Mouse (Mus musculus): ENCODE measurements at regions not wholly inside any gene's neighbourhood (a gene's known extent, or its start where the extent isn't known, plus 50 kb on each side); places are given as distances from the start of the nearest gene placed in this dataset.
A peak's percentile ranks its signal among the peaks of the same experiment; 100 is the strongest.

DNA sequence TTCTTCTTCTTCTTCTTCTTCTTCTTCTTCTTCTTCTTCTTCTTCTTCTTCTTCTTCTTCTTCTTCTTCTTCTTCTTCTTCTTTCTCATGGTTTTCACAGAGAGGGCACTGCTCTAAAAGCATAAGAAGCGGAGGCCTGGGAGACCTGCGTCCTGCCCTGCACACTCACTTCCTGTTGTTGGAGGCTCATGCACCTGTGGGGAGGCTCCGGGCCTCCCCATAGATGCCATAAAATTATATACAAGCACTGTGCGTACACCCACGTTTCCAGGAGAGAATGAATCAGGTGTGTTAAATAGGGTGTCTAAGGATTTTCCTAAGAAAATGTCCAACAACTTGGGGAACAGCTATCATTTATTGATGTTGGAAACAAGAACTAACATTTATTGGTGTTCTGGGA, 148.9 kb upstream of the Pik3r1 start:
- Histone ChIP-seq H3K4me3 (no peak overlapping the region), H3K9me3 (no peaks in the 10 kb centered on the region), H3K36me3 (no peaks in the 10 kb centered on the region), H3K27ac (no peak overlapping the region), H3K9ac (no peak overlapping the region), H3K4me2 (replicated peaks) (no peak overlapping the region), H3K27me3 (replicated peaks) (no peaks in the 10 kb centered on the region), H3K4me1 (no peaks in the 10 kb centered on the region)
- WGBS: 87% methylated on average over 5 of the region's 5 CpGs
- ATAC-seq (ENCODE audit: low FRiP score, low read depth): no peak

DNA sequence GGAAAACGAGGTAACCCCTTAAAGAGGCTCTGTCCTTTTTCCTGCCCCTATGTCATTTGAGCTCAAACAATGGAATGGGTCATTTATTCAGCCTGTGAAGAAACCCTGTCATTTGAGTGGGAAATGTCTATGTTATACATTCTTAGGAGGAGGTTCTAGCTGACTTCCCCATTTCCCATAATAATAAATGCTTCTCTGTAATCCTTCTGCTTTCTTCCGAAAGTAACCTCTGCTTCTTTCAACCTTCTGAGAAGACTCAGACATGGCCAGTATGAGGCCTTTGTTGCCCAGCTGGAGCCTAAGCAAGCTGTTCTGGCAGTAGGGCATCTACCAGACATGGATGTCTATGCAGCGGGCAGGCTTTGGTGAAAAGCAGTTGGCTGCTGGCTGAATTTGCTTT, 150.2 kb upstream of the Pik3r1 start:
- Histone ChIP-seq H3K4me3 (no peak overlapping the region), H3K27ac (no peak overlapping the region), H3K27me3 (replicated peaks) (no peaks in the 10 kb centered on the region), H3K4me1 (no peaks in the 10 kb centered on the region), H3K9me3 (no peaks in the 10 kb centered on the region), H3K36me3 (no peaks in the 10 kb centered on the region), H3K4me2 (replicated peaks) (no peak overlapping the region), H3K9ac (no peak overlapping the region)
- 81% methylated on average over 3 of the region's 3 CpGs for WGBS
- no peak for ATAC-seq (ENCODE audit: low FRiP score, low read depth)

DNA sequence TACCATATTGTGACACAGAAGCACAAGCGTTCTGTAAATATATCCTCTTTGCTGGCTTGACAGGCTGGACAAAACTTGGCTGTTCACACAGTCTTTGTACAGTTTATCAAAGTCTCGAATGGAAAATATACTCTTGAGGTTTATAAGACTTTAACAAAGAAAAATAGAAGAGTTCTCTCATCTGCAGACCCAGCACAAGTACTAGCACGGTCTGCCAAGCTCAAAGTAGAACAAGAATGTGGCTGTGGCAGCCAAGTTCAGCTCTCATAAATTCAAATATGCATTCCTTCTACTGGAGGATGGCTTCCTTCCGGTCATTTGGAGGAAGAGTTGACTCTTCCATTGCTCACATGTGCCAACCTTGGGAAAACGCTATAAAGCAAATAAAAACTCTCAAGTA, 151.2 kb upstream of the Pik3r1 start:
- Histone ChIP-seq H3K9ac (no peak overlapping the region), H3K4me1 (no peaks in the 10 kb centered on the region), H3K27me3 (replicated peaks) (no peaks in the 10 kb centered on the region), H3K27ac (no peak overlapping the region), H3K36me3 (no peaks in the 10 kb centered on the region), H3K4me3 (no peak overlapping the region), H3K9me3 (no peaks in the 10 kb centered on the region), H3K4me2 (replicated peaks) (no peak overlapping the region)
- 87% methylated on average over 5 of the region's 5 CpGs for WGBS
- ATAC-seq (ENCODE audit: low FRiP score, low read depth): no peak

DNA sequence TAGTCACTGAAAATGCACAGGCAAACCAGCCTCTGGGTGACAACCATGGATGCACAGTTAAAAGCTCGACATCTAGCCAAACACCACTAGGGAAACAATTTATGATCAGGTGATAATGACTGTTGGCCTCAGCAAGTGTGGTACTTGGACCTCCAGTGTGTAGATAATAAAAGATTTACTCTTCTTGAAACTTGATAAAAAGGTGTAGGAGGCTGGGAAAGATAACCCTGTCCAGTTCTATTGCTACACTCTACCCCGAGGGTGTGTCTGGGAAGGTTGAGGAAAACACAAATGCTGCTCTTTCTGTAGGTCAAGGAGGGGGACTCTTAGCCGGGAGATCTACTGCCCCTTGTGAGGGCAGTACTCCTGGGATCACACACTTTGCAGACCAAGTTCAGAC, 152.4 kb upstream of the Pik3r1 start:
- H3K36me3 ChIP-seq: no peaks in the 10 kb centered on the region
- H3K4me1 ChIP-seq: no peaks in the 10 kb centered on the region
- H3K27me3 ChIP-seq (replicated peaks): no peaks in the 10 kb centered on the region
- no peak overlapping the region for H3K27ac ChIP-seq
- H3K4me3 ChIP-seq: no peak overlapping the region
- no peak overlapping the region for H3K9ac ChIP-seq
- ATAC-seq (ENCODE audit: low FRiP score, low read depth): no peak
- no peak overlapping the region for H3K4me2 ChIP-seq (replicated peaks)
- WGBS: 82% methylated on average over 3 of the region's 3 CpGs
- no peaks in the 10 kb centered on the region for H3K9me3 ChIP-seq

DNA sequence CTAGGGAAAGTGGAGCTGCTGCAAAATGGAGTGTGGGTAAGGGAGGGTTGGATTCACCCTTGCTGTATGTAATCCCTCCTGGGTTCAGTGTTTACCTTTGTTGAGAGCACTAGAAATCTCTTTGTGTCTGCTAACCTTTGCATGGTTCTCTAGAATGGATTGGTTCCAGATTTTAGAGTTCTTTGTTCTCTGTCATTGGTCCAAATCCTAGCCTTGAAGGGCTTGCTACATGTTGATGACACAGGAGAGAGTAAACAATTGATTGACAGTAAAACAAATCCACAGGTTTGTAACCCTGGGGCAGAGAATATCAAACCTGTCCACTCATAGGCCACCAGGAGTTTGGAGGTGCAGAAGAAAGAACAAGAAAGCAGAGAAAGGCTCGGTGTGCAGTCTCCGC, 156.6 kb upstream of the Pik3r1 start:
- Histone ChIP-seq H3K9me3 (no peaks in the 10 kb centered on the region), H3K4me2 (replicated peaks) (no peak overlapping the region), H3K36me3 (no peaks in the 10 kb centered on the region), H3K4me1 (no peaks in the 10 kb centered on the region), H3K9ac (no peak overlapping the region), H3K27me3 (replicated peaks) (no peaks in the 10 kb centered on the region), H3K4me3 (no peak overlapping the region), H3K27ac (no peak overlapping the region)
- 88% methylated on average over 2 of the region's 2 CpGs for WGBS
- ATAC-seq (ENCODE audit: low FRiP score, low read depth): no peak

DNA sequence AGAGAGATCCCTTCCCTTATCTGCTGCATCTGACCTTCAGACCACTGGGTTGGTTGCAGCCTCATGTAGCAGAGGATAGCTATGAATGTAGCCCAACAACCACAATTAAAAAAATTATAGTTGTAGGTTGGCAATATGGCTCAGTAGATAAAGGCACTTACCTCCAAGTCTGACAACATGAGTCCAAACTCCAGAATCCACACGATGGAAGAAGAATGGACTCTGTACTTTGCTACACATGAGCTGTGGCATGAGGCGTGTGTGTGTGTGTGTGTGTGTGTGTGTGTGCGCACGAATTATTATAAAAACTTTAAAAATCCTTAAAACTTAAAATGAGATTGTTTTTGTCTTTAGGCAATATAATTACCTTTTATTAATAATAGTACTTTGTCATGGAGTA, 163.2 kb upstream of the Pik3r1 start:
- WGBS: 94% methylated on average over 4 of the region's 4 CpGs
- no peak overlapping the region for H3K4me2 ChIP-seq (replicated peaks)

DNA sequence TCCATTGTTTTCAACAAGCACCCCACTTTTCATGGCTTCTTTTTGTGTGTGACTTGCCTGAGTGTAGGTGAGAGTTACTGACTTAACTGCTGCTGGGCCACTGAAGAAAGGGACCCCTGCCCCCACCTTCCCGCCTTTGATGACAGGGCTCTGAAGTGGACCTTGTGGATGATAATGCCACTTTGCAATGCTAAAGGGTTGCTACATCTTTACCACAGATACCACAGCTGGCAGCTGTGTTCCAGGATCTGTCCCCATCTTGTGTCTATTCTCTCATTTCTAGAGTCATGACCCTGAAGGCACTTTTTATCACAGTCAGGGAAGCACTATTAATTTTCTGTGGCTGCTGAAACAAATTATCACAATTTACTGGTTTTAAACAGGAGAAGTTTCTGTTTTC, 163.9 kb upstream of the Pik3r1 start:
- Histone ChIP-seq H3K27me3 (replicated peaks) (no peaks in the 10 kb centered on the region), H3K4me1 (no peaks in the 10 kb centered on the region), H3K4me3 (no peak overlapping the region), H3K36me3 (no peaks in the 10 kb centered on the region), H3K9ac (no peak overlapping the region), H3K27ac (no peak overlapping the region), H3K4me2 (replicated peaks) (no peak overlapping the region), H3K9me3 (no peaks in the 10 kb centered on the region)
- ATAC-seq (ENCODE audit: low FRiP score, low read depth): no peak
- 54% methylated on average over 1 of the region's 1 CpGs for WGBS

More for the DNA sequence above, 163.2 kb upstream of the Pik3r1 start:
- Histone ChIP-seq H3K27ac (no peak overlapping the region), H3K4me3 (no peak overlapping the region), H3K9ac (no peak overlapping the region), H3K36me3 (no peaks in the 10 kb centered on the region), H3K9me3 (no peaks in the 10 kb centered on the region), H3K27me3 (replicated peaks) (no peaks in the 10 kb centered on the region), H3K4me1 (no peaks in the 10 kb centered on the region)
- no peak for ATAC-seq (ENCODE audit: low FRiP score, low read depth)

DNA sequence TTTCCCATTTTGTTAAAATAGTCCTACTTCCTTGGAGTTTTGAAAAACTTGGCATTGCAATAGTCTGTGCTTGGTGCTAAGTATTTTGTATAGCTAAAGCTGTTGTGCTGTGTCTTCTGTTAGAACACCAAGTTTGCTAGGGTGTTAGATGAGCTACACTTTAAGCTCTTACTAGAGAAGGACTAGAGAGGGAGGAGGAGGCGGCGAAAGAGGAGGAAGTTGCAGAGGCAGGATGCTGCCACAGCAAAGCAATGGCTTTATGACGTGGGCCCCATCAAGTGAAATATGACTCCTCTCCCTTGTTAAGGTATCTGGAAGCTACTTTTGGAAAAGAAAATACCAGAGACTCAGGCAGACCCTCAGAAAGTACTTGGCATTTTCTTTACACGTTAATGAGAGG, 167.8 kb upstream of the Pik3r1 start:
- H3K4me1 ChIP-seq: no peaks in the 10 kb centered on the region
- no peak for ATAC-seq (ENCODE audit: low FRiP score, low read depth)
- no peak overlapping the region for H3K9ac ChIP-seq
- H3K4me2 ChIP-seq (replicated peaks): no peak overlapping the region
- H3K27ac ChIP-seq: no peak overlapping the region
- no peaks in the 10 kb centered on the region for H3K36me3 ChIP-seq
- H3K9me3 ChIP-seq: no peaks in the 10 kb centered on the region; the same call in 1 of the 2 replicates
- H3K4me3 ChIP-seq: no peak overlapping the region
- no peaks in the 10 kb centered on the region for H3K27me3 ChIP-seq (replicated peaks)
- WGBS: 48% methylated on average over 4 of the region's 4 CpGs

DNA sequence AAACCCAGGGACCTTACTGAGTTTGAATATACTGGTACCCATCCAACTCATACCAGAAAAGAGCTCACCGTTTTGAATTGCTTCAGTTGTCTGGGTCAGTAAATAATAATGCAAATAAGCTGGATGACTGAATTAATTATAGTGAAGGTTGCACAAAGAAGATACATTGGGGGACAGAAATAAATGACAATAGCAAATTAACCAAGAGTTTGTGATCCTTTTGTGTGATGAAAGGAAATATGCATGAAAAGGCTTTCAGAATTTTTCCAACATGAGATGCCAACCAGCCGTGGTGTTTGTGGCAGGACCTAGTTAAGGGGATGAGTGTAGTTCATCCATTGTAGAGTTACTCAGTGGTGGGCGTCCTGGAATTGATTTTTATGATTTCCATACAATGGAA, 186.5 kb upstream of the Pik3r1 start:
- no peaks in the 10 kb centered on the region for H3K9me3 ChIP-seq
- WGBS: 70% methylated on average over 3 of the region's 3 CpGs

DNA sequence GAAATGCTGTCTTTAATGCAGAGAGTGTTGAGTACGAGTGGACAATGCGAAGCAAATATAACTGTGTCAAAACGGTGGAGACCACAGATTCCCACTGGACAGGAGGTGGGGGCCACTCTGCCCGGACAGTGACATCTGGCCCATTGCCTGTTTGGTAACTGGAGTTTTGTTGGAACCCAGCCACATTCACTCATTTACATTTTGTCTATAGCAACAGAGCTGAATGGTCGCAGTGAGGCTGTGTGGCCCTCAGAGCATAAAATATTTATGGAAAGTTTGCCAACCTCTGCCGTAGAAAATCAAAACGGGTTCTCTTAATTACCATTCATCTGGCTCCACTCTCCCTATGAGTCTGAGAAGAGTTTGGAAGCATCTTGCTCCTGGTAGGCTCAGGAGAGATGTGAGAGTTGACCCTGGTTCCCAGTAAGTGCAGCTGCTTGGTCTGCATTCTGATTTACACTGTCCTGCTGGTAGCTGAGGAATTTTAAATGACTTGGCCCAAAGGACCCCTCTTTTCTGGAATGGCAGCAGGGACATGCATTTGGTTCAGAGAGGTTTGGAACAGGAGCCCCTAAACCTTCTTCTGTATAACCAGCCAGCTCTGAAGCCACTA, 187.9 kb upstream of the Pik3r1 start:
- no peak overlapping the region for H3K27ac ChIP-seq
- H3K36me3 ChIP-seq: no peaks in the 10 kb centered on the region
- H3K9ac ChIP-seq: no peak overlapping the region
- WGBS: 49% methylated on average over 7 of the region's 7 CpGs
- peaks cover 6% of the 10 kb centered on the region; the same call in 1 of the 2 replicates for H3K4me1 ChIP-seq
- no peaks in the 10 kb centered on the region for H3K27me3 ChIP-seq (replicated peaks)
- H3K9me3 ChIP-seq: no peaks in the 10 kb centered on the region
- H3K4me3 ChIP-seq: no peak overlapping the region
- peak; percentile 70; the same call in 1 of the 2 replicates for ATAC-seq (ENCODE audit: low FRiP score, low read depth)
- no peak overlapping the region for H3K4me2 ChIP-seq (replicated peaks)

More for the DNA sequence above, 186.5 kb upstream of the Pik3r1 start:
- Histone ChIP-seq H3K27ac (no peak overlapping the region), H3K4me3 (no peak overlapping the region), H3K36me3 (no peaks in the 10 kb centered on the region), H3K27me3 (replicated peaks) (no peaks in the 10 kb centered on the region), H3K4me2 (replicated peaks) (no peak overlapping the region), H3K9ac (no peak overlapping the region), H3K4me1 (peaks cover 6% of the 10 kb centered on the region; the same call in 1 of the 2 replicates)
- ATAC-seq (ENCODE audit: low FRiP score, low read depth): no peak

DNA sequence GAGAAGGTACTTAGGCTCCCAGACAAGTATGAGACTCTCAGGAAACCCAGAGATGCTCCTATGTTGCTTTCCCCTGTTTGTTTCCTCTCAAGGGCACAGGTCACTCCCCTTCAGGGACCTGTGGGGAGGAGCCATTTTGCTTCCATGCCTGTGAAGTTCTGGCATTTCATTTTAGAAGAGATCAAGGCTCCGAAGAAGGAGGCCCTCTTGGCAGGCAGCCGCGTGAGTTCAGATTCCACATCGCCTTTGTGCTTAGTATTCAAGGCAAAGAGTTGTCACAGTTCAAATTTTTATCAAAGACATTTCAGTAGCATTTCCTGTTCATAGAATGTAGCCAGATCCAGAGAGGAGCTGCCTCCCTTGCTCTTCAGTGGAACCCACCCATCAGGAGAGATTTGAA, 189.8 kb upstream of the Pik3r1 start:
- no peak overlapping the region for H3K4me3 ChIP-seq
- no peaks in the 10 kb centered on the region for H3K9me3 ChIP-seq
- WGBS: 90% methylated on average over 4 of the region's 4 CpGs

DNA sequence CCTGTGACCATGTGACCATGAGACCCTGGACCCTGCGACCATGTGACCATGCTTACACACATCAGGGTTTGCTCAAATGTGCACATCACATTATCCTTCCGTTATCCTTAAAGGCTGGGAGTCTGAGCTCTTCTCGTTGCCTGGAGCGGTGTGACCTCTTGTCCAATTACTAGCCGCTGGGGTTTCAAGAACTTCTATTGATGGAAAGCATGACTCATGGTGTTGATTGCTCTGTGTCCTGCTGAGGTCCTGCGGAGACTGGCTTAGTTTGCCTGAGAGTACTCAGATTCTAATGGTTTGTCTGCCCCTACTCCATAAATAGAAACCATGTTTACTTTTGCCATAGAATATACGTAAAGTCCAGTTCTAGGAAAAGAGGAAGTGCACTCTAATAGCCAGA, 197.5 kb upstream of the Pik3r1 start:
- no peak for ATAC-seq (ENCODE audit: low FRiP score, low read depth)
- Histone ChIP-seq H3K27me3 (replicated peaks) (no peaks in the 10 kb centered on the region), H3K9ac (no peak overlapping the region), H3K4me1 (no peaks in the 10 kb centered on the region), H3K4me2 (replicated peaks) (no peak overlapping the region), H3K27ac (no peak overlapping the region), H3K36me3 (no peaks in the 10 kb centered on the region), H3K9me3 (no peaks in the 10 kb centered on the region), H3K4me3 (no peak overlapping the region)
- WGBS: 78% methylated on average over 7 of the region's 7 CpGs

More for the DNA sequence above, 189.8 kb upstream of the Pik3r1 start:
- Histone ChIP-seq H3K36me3 (no peaks in the 10 kb centered on the region), H3K4me2 (replicated peaks) (no peak overlapping the region), H3K27me3 (replicated peaks) (no peaks in the 10 kb centered on the region), H3K4me1 (peaks cover 6% of the 10 kb centered on the region; the same call in 1 of the 2 replicates), H3K9ac (no peak overlapping the region), H3K27ac (no peak overlapping the region)
- ATAC-seq (ENCODE audit: low FRiP score, low read depth): no peak

DNA sequence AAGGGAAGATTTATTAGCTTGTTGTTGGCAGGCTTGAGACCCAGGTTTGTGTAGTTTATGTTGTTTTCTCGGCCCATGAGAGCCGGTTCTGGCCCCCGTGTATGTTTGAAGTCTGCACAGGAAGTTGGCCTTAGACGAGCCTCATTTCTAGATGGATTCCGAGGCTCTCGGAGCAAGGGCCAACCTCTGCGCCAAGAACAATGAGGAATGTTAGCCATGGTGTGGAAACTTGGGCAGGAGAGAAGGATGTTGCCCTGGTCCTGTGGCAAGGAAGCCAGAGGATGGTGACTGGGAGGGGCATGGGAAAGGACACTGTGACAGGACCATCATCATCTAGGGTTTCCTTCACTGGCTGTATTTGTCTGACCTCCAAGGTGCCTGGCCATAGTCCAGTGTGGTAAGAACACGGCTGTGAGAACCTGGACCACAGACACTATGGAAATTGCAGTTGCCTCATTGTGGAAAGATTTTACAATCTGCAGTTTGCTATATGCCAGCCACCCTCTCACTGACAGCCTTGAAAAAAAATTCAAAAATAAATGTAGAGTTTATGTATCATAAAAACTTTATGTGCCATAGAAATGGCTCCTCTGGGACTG, 198.9 kb upstream of the Pik3r1 start:
- H3K27me3 ChIP-seq (replicated peaks): no peaks in the 10 kb centered on the region
- H3K9ac ChIP-seq: no peak overlapping the region
- no peak overlapping the region for H3K4me2 ChIP-seq (replicated peaks)
- no peaks in the 10 kb centered on the region for H3K36me3 ChIP-seq
- 80% methylated on average over 8 of the region's 8 CpGs for WGBS
- no peak overlapping the region for H3K27ac ChIP-seq
- no peaks in the 10 kb centered on the region for H3K4me1 ChIP-seq
- H3K4me3 ChIP-seq: no peak overlapping the region
- H3K9me3 ChIP-seq: no peaks in the 10 kb centered on the region
- ATAC-seq (ENCODE audit: low FRiP score, low read depth): no peak
